Mouse (Mus musculus): ENCODE data around the gene Timp4. TPM values are rescaled to one million over a fixed set of nuclear protein-coding genes. Genes with fewer than 3 reads are reported as not detected.
A peak's percentile ranks its signal among the peaks of the same experiment; 100 is the strongest.

Gene Timp4
- polyA plus RNA-seq, 1 experiment from 2014 or later = 27.1 TPM

DNA sequence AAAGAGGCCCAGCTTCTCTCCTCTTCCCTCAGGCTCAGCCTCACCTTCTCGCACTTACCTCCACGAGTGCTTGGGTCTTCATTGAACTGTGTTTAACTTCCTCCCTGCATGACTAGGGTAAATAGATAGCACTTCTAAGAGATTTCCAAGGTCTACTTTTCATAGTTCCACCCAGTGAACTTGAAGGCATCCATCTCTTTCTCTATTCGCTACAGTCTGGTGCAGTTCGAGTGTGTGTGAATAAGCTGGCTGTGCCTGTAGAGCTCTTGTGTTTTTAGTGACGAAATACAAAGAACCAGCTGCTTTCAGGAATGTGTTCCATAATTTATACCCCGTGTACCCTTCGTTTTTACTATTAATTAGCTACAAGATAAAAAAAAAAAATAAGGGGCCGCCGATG, 22.7 kb upstream of the Timp4 start:
- Histone ChIP-seq H3K36me3 (0 out of 2 replicates have a peak, but pooled peaks cover 6% of the 10 kb centered on the region), H3K9ac (no peak overlapping the region), H3K9me3 (no peaks in the 10 kb centered on the region), H3K4me3 (no peak overlapping the region), H3K4me1 (replicated peaks) (no peaks in the 10 kb centered on the region; the same call in 1 of the 2 replicates), H3K27ac (replicated peaks) (no peak overlapping the region), H3K4me2 (no peak overlapping the region), H3K27me3 (no peaks in the 10 kb centered on the region)
- WGBS = 74% methylated on average over 9 of the region's 9 CpGs
- no peak for ATAC-seq (ENCODE audit: low FRiP score, low read depth)

DNA sequence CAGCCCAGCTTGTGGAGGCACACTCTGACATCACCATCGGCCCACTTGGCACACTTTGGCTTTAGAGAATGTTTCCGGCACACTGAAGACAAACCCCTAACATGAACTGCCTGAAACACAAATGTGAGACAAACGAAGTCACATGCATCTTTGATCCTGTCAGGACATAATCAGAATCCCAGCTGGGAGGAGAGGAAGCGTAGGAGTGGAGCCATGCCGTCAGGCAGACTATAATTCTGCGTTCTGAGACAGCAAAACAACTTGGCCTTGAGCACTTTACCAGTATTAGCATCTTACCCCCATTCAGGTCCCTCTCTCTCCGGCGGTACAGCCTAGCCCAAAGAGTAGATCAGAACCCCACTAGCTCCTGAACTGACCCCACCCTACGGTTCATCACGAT, 21.3 kb upstream of the Timp4 start:
- H3K9ac ChIP-seq = no peak overlapping the region
- H3K27me3 ChIP-seq = no peaks in the 10 kb centered on the region
- WGBS = 81% methylated on average over 10 of the region's 10 CpGs
- H3K4me2 ChIP-seq = no peak overlapping the region
- H3K4me1 ChIP-seq (replicated peaks) = no peaks in the 10 kb centered on the region; the same call in 1 of the 2 replicates
- H3K27ac ChIP-seq (replicated peaks) = no peak overlapping the region
- H3K9me3 ChIP-seq = no peaks in the 10 kb centered on the region
- 0 out of 2 replicates have a peak, but pooled peaks cover 8% of the 10 kb centered on the region for H3K36me3 ChIP-seq
- H3K4me3 ChIP-seq = no peak overlapping the region
- ATAC-seq (ENCODE audit: low FRiP score, low read depth) = no peak

- no peak for ATAC-seq (ENCODE audit: low FRiP score, low read depth)
- Histone ChIP-seq H3K4me1 (replicated peaks) (no peaks in the 10 kb centered on the region; the same call in 1 of the 2 replicates), H3K27me3 (no peaks in the 10 kb centered on the region), H3K4me2 (no peak overlapping the region), H3K9me3 (no peaks in the 10 kb centered on the region), H3K36me3 (0 out of 2 replicates have a peak, but pooled peaks cover 8% of the 10 kb centered on the region), H3K9ac (no peak overlapping the region), H3K4me3 (no peak overlapping the region), H3K27ac (replicated peaks) (no peak overlapping the region)
- 15% methylated on average over 4 of the region's 4 CpGs for WGBS
Measured at GRCm38 (mm10) chr6:115271866-115272271, 19.9 kb upstream of the Timp4 start.

GRCm38 (mm10) chr6:115271326-115271725, 19.3 kb upstream of the Timp4 start:
- no peak for ATAC-seq (ENCODE audit: low FRiP score, low read depth)
- no peak overlapping the region for H3K9ac ChIP-seq
- 69% methylated on average over 3 of the region's 3 CpGs for WGBS

DNA sequence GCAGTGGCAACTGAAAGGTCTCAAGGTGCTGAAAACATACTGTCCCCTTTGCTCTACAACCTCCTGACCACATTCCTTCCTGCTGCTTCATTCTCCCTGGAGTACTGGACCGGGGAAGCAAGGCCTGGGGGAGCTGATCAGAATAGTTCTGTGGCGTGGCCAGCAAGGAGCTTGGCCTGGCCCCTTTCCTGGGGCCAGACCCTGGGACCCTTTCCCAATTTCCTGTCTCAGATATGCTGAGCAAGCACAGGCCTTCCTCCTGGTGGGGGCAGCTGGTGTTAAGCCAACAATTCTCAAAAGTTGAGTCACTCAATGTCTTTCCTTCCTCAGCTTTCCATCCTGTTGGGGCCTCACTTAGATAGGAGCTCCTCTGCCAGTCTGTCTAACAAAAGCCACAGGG, 18.1 kb upstream of the Timp4 start:
- 71% methylated on average over 2 of the region's 2 CpGs for WGBS
- peaks cover 15% of the 10 kb centered on the region; the same call in 1 of the 2 replicates for H3K36me3 ChIP-seq

More at GRCm38 (mm10) chr6:115271326-115271725, 19.3 kb upstream of the Timp4 start:
- Histone ChIP-seq H3K4me3 (no peak overlapping the region), H3K27ac (replicated peaks) (no peak overlapping the region), H3K4me2 (no peak overlapping the region), H3K36me3 (0 out of 2 replicates have a peak, but pooled peaks cover 8% of the 10 kb centered on the region), H3K27me3 (no peaks in the 10 kb centered on the region), H3K4me1 (replicated peaks) (no peaks in the 10 kb centered on the region; the same call in 1 of the 2 replicates), H3K9me3 (no peaks in the 10 kb centered on the region)

GRCm38 (mm10) chr6:115269561-115269960, 17.6 kb upstream of the Timp4 start:
- 78% methylated on average over 5 of the region's 5 CpGs for WGBS
- no peak overlapping the region for H3K4me3 ChIP-seq
- H3K9me3 ChIP-seq = no peaks in the 10 kb centered on the region
- no peak for ATAC-seq (ENCODE audit: low FRiP score, low read depth)
- H3K36me3 ChIP-seq = peaks cover 20% of the 10 kb centered on the region
- no peak overlapping the region for H3K27ac ChIP-seq (replicated peaks)
- H3K4me2 ChIP-seq = no peak overlapping the region
- H3K9ac ChIP-seq = no peak overlapping the region
- no peaks in the 10 kb centered on the region for H3K27me3 ChIP-seq
- no peaks in the 10 kb centered on the region; the same call in 1 of the 2 replicates for H3K4me1 ChIP-seq (replicated peaks)

More for the DNA sequence above, 18.1 kb upstream of the Timp4 start:
- H3K4me3 ChIP-seq = no peak overlapping the region
- H3K27ac ChIP-seq (replicated peaks) = no peak overlapping the region
- no peak overlapping the region for H3K4me2 ChIP-seq
- no peaks in the 10 kb centered on the region for H3K9me3 ChIP-seq
- no peaks in the 10 kb centered on the region for H3K27me3 ChIP-seq
- ATAC-seq (ENCODE audit: low FRiP score, low read depth) = no peak
- H3K9ac ChIP-seq = no peak overlapping the region
- H3K4me1 ChIP-seq (replicated peaks) = no peaks in the 10 kb centered on the region; the same call in 1 of the 2 replicates

DNA sequence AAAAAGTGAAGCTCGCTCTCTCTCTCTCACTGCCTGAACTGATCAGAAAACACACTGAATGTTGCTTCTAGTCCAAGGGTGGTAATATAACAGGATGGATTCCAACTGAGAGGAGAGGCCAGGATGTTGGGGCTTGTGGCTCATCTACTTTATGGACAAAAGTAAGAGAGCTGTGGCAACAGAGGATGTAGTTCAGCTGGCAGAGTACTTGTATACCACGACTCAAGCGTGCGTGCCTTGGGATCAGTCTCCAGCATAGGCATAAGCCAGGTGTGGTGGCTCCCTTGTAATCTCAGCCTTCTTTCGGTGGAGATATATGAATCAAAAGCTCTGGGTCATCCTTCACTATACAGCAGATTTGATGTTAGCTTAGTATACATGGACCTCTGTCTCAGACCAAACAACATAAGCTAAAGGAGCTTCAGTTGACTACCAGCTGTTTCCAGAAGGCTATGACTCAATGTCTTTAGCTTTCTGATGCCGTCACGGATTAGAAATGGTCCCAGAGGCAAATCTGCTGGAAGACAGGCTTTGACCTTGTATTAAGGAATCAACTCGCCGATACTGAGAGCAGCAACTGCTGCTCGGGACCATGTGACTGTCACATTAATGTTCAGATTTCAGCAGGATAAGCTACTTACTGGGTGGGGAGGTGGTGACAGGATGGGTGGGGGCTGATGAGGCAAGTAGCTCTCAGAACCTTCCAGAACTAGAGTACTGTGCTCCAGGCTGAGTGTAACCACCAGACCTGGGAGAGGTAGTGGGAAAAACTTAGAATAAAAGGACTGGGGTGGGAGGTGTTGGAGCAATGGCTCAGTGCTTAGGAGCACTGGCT, 16.8 kb upstream of the Timp4 start:
- WGBS = 87% methylated on average over 10 of the region's 10 CpGs
- H3K27ac ChIP-seq (replicated peaks) = no peak overlapping the region
- no peak overlapping the region for H3K4me2 ChIP-seq
- no peak overlapping the region for H3K4me3 ChIP-seq
- H3K27me3 ChIP-seq = no peaks in the 10 kb centered on the region
- H3K4me1 ChIP-seq (replicated peaks) = no peaks in the 10 kb centered on the region; the same call in 1 of the 2 replicates
- H3K36me3 ChIP-seq = peaks cover 21% of the 10 kb centered on the region
- no peaks in the 10 kb centered on the region for H3K9me3 ChIP-seq
- no peak overlapping the region for H3K9ac ChIP-seq
- ATAC-seq (ENCODE audit: low FRiP score, low read depth) = no peak

GRCm38 (mm10) chr6:115267916-115268315, 15.9 kb upstream of the Timp4 start:
- ATAC-seq (ENCODE audit: low FRiP score, low read depth) = peak; percentile 91
- H3K9ac ChIP-seq = no peak overlapping the region

DNA sequence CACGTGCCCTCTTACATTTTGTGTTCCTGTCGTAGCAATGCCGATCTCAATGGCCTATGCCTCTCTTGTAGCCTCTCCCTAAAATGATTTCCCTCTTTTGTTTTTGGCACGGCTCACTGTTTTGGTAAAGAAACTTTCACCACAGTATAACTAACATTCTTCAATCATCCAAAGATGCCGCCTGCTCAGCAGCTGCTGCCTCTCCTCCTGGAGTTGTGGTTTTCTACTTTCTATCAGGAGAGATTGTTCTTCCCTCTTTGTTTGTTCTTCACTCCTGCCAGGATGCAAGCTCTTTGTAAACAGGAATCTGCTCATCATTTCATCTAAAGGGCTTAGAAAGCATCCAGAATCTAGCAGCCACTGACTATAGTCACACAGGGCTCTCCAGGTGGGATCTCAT, 14.8 kb upstream of the Timp4 start:
- Histone ChIP-seq H3K36me3 (peaks cover 36% of the 10 kb centered on the region), H3K27me3 (no peaks in the 10 kb centered on the region), H3K4me3 (no peak overlapping the region), H3K4me1 (replicated peaks) (no peaks in the 10 kb centered on the region; the same call in 1 of the 2 replicates), H3K4me2 (no peak overlapping the region), H3K9ac (no peak overlapping the region), H3K9me3 (no peaks in the 10 kb centered on the region), H3K27ac (replicated peaks) (no peak overlapping the region)
- 86% methylated on average over 5 of the region's 5 CpGs for WGBS
- no peak for ATAC-seq (ENCODE audit: low FRiP score, low read depth)

More at GRCm38 (mm10) chr6:115267916-115268315, 15.9 kb upstream of the Timp4 start:
- Histone ChIP-seq H3K4me3 (no peak overlapping the region), H3K27me3 (no peaks in the 10 kb centered on the region), H3K27ac (replicated peaks) (no peak overlapping the region), H3K4me1 (replicated peaks) (no peaks in the 10 kb centered on the region; the same call in 1 of the 2 replicates), H3K36me3 (peaks cover 30% of the 10 kb centered on the region), H3K9me3 (no peaks in the 10 kb centered on the region), H3K4me2 (no peak overlapping the region)
- 52% methylated on average over 2 of the region's 2 CpGs for WGBS

DNA sequence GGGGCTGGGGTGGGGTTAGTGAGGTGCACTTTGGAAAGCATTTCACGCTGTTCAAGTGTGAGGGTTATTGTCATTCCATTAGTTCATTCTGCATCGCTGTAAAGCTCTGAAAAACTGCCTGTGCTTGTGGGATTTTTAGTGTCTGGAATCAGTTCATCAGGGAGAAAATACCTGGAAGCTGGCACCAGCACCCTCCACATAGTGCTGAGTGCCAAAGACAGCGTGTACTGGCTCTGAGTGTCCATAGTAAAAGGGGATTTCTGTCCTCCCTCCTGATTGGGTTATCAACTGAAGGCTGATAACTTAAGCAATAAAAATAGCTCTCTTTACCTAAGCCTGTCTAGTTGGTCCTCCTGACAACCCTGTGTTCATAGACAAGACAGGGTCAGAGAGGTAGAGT, 8.5 kb upstream of the Timp4 start:
- Histone ChIP-seq H3K27ac (replicated peaks) (no peak overlapping the region), H3K4me1 (replicated peaks) (no peaks in the 10 kb centered on the region), H3K27me3 (no peaks in the 10 kb centered on the region), H3K9ac (no peak overlapping the region), H3K4me3 (no peak overlapping the region), H3K4me2 (no peak overlapping the region), H3K9me3 (no peaks in the 10 kb centered on the region), H3K36me3 (peaks cover 31% of the 10 kb centered on the region)
- 92% methylated on average over 3 of the region's 3 CpGs for WGBS
- no peak for ATAC-seq (ENCODE audit: low FRiP score, low read depth)

- H3K27ac ChIP-seq (replicated peaks) = no peak overlapping the region
- H3K9me3 ChIP-seq = no peaks in the 10 kb centered on the region
- H3K4me1 ChIP-seq (replicated peaks) = peaks cover 6% of the 10 kb centered on the region
- no peak overlapping the region for H3K9ac ChIP-seq
- H3K4me3 ChIP-seq = no peak overlapping the region
- H3K4me2 ChIP-seq = no peak overlapping the region
- H3K36me3 ChIP-seq = peaks cover 7% of the 10 kb centered on the region; the same call in 1 of the 2 replicates
- ATAC-seq (ENCODE audit: low FRiP score, low read depth) = no peak
- 90% methylated on average over 3 of the region's 3 CpGs for WGBS
- H3K27me3 ChIP-seq = no peaks in the 10 kb centered on the region
Measured at GRCm38 (mm10) chr6:115255171-115255570, 3.2 kb upstream of the Timp4 start.

- Histone ChIP-seq H3K27ac (replicated peaks) (peak overlapping the region; percentile 66), H3K4me2 (peak overlapping the region; percentile 44), H3K4me3 (peak overlapping the region; percentile 10), H3K36me3 (peaks cover 11% of the 10 kb centered on the region; the same call in 1 of the 2 replicates), H3K9me3 (no peaks in the 10 kb centered on the region), H3K4me1 (replicated peaks) (peaks cover 6% of the 10 kb centered on the region), H3K27me3 (no peaks in the 10 kb centered on the region), H3K9ac (no peak overlapping the region; the same call in 1 of the 2 replicates)
- 3% methylated on average over 13 of the region's 13 CpGs for WGBS
- peak; percentile 86 for ATAC-seq (ENCODE audit: low FRiP score, low read depth)
Measured at GRCm38 (mm10) chr6:115251531-115251985, 447 bp downstream of the Timp4 start.

Measured in hindbrain, embryonic 15.5 days (tissue).